Mouse (Mus musculus) cerebellum, postnatal 4 days (tissue): Measurements from ENCODE around the gene Cyp2d12.
"Not testable (repeated sequence)": the region's sequence is repeated elsewhere in the genome, so short reads cannot be mapped to it uniquely, and the experiment has no call there.

Experiments used
- DNase-seq, 2 experiments: peaks; one replicate each; pipeline ENCODE4 v3.0.0; 2022; ENCODE audit warnings: low spot score in 2 of 2, mixed read lengths in 1 of 2

Gene Cyp2d12

GRCm38 (mm10) chr15:82554531-82555230, at the start of gene Cyp2d12:
Cyp2d12 (plus strand) TSS chr15:82555072.
- DNase-seq = no peak

GRCm38 (mm10) chr15:82506971-82507370, 47.9 kb upstream of the Cyp2d12 start:
- DNase-seq = no peak

GRCm38 (mm10) chr15:82507740-82508139, 47.1 kb upstream of the Cyp2d12 start:
- not testable (repeated sequence) for DNase-seq

- DNase-seq = not testable (repeated sequence)
Measured at GRCm38 (mm10) chr15:82509495-82509894, 45.4 kb upstream of the Cyp2d12 start.

GRCm38 (mm10) chr15:82510500-82510899, 44.4 kb upstream of the Cyp2d12 start:
- not testable (repeated sequence) for DNase-seq

GRCm38 (mm10) chr15:82512111-82512510, 42.8 kb upstream of the Cyp2d12 start:
- not testable (repeated sequence) for DNase-seq

- not testable (repeated sequence) for DNase-seq
Measured at GRCm38 (mm10) chr15:82516174-82516573, 38.7 kb upstream of the Cyp2d12 start.

- DNase-seq = not testable (repeated sequence)
Measured at GRCm38 (mm10) chr15:82527371-82527770, 27.5 kb upstream of the Cyp2d12 start.

- DNase-seq = not testable (repeated sequence)
Measured at GRCm38 (mm10) chr15:82532721-82533120, 22.2 kb upstream of the Cyp2d12 start.

GRCm38 (mm10) chr15:82542976-82543375, 11.9 kb upstream of the Cyp2d12 start:
- not testable (repeated sequence) for DNase-seq

GRCm38 (mm10) chr15:82544561-82544960, 10.3 kb upstream of the Cyp2d12 start:
- DNase-seq = not testable (repeated sequence)

- DNase-seq = not testable (repeated sequence)
Measured at GRCm38 (mm10) chr15:82547753-82548152, 7.1 kb upstream of the Cyp2d12 start.

- DNase-seq = not testable (repeated sequence)
Measured at GRCm38 (mm10) chr15:82553211-82553610, 1.7 kb upstream of the Cyp2d12 start.

- DNase-seq = no peak
Measured at GRCm38 (mm10) chr15:82572856-82573255, 18.0 kb downstream of the Cyp2d12 start.

- no peak for DNase-seq
Measured at GRCm38 (mm10) chr15:82579071-82579470, 24.2 kb downstream of the Cyp2d12 start.

GRCm38 (mm10) chr15:82582621-82583020, 27.7 kb downstream of the Cyp2d12 start:
- DNase-seq = no peak
